Mouse (Mus musculus) monocyte, adult 5-6 weeks (primary cell): ENCODE results near the gene Sord. TPM values are rescaled to one million over a fixed set of nuclear protein-coding genes. Genes with fewer than 3 reads are reported as not detected.

Source experiments
- ATAC-seq: fragments of 153-309, 156-312 bp; replicated peaks from 2 replicates; pipeline ENCODE4 v1.8.0; 2017; ENCODE audit warnings: mild to moderate bottlenecking; ENCODE audit not compliant: low TSS enrichment, insufficient number of reproducible peaks, severe bottlenecking, poor library complexity, low FRiP score
- total RNA-seq: library from RNA; stranded (forward); fragments of 200-1000, 200-491, 200-594 nt; gene quantifications from 3 replicates; pipeline ENCODE4 v1.2.3, GENCODE M21; 2017

Gene Sord
- total RNA-seq, 1 experiment from 2014 or later, result 16.8 TPM

GRCm38 (mm10) chr2:122235425-122235824 is 876 bp downstream of the Sord start:
- no peak for ATAC-seq

GRCm38 (mm10) chr2:122236321-122236720 is 1.8 kb downstream of the Sord start:
- ATAC-seq, result no peak

GRCm38 (mm10) chr2:122237891-122238470 is 3.4 kb downstream of the Sord start:
- no peak for ATAC-seq

GRCm38 (mm10) chr2:122240735-122241134 is 6.2 kb downstream of the Sord start:
- no peak for ATAC-seq

GRCm38 (mm10) chr2:122241226-122241625 is 6.7 kb downstream of the Sord start:
- no peak for ATAC-seq

GRCm38 (mm10) chr2:122241935-122242334 is 7.4 kb downstream of the Sord start:
- no peak for ATAC-seq

- peak; percentile 89 for ATAC-seq
Observed at GRCm38 (mm10) chr2:122243671-122244131, 9.2 kb downstream of the Sord start.

- no peak for ATAC-seq
Observed at GRCm38 (mm10) chr2:122247786-122248185, 13.2 kb downstream of the Sord start.

GRCm38 (mm10) chr2:122255997-122256396 is 21.4 kb downstream of the Sord start:
- no peak for ATAC-seq

GRCm38 (mm10) chr2:122260729-122261128 is 26.2 kb downstream of the Sord start:
- ATAC-seq, result no peak

GRCm38 (mm10) chr2:122264690-122265089 is 30.1 kb downstream of the Sord start:
- ATAC-seq, result no peak

GRCm38 (mm10) chr2:122266407-122267193 is 32.1 kb downstream of the Sord start:
- no peak for ATAC-seq

GRCm38 (mm10) chr2:122278769-122279168 is 44.2 kb downstream of the Sord start:
- no peak for ATAC-seq

- no peak for ATAC-seq
Observed at GRCm38 (mm10) chr2:122284091-122284490, 49.5 kb downstream of the Sord start.

GRCm38 (mm10) chr2:122286137-122286536 is 51.6 kb downstream of the Sord start:
- no peak for ATAC-seq

GRCm38 (mm10) chr2:122294916-122295315 is 60.4 kb downstream of the Sord start:
- ATAC-seq, result no peak

GRCm38 (mm10) chr2:122297271-122298095 is 62.9 kb downstream of the Sord start:
- no peak for ATAC-seq

- ATAC-seq, result no peak
Observed at GRCm38 (mm10) chr2:122298096-122298499, 63.5 kb downstream of the Sord start, which contains the start of gene Duox2. Gene Duox2 (minus strand): TSS chr2:122298449.
